8 mouse cellular contexts compared by ENCODE assay signal in the genomic region with DNA sequence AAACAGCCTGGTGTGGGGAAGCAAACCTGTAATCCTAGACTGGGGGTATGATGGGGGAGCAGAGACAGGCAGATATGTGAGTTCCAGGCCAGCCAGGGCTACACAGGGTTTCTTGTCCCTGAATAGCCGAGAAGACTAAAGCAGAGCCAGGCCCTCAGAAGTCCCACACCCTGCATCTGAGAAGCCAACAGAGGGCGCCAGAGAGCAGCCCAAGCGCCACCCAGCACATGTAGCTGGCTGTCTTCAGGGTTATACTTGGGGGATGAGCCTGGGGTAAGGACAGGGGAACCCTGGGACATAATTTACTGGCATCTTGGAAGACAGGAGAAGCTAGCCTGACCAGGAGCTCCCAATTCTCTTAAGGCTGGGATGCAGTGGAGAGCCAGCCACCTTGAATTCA. TPM values are rescaled to one million over a fixed set of nuclear protein-coding genes. Genes with fewer than 3 reads are reported as not detected.
DNase-seq lines count a peak whose midpoint lies in the region; ATAC-seq lines count a peak whose summit lies in the region.

No protein-coding gene starts in this region.

- intact Hi-C loops in left cerebral cortex, postnatal 14 days (cut with DNase I), result no loop called here

- H3K27ac ChIP-seq in forebrain, embryonic 15.5 days (replicated peaks), result no peak overlapping the region
- H3K27ac ChIP-seq in hindbrain, embryonic 11.5 days (ENCODE audit: low read depth, low read length), result no peak overlapping the region

- peak; percentile 74 to 90 for DNase-seq in adrenal gland, adult (ENCODE audit: inconsistent age in 2 of 2, low spot score in 1 of 2)
- no peak for DNase-seq in adrenal gland, adult 8-10 months
- DNase-seq in c-Kit-positive CD71-positive TER-119-positive erythroid progenitor cells, embryonic 14.5 days (ENCODE audit: low spot score), result peak; percentile 82
- DNase-seq in hindbrain, embryonic 11.5 days (ENCODE audit: low spot score), result peak; percentile 89
- DNase-seq in left cerebral cortex, postnatal 14 days (ENCODE audit: low spot score in 2 of 2), result peak; percentile 77 to 81
- peak; percentile 87 for DNase-seq in mesoderm, embryonic 11.5 days (ENCODE audit: low read depth, low spot score)
- DNase-seq in spleen, postnatal 10 days (ENCODE audit: low spot score in 2 of 2), result peak; percentile 73 to 90

- no peak overlapping the region for H3K9ac ChIP-seq in forebrain, embryonic 15.5 days (replicated peaks)
- no peak overlapping the region for H3K9ac ChIP-seq in hindbrain, embryonic 11.5 days (ENCODE audit: low read depth, low read length)

- ATAC-seq in forebrain, embryonic 15.5 days (replicated peaks), result peak; percentile 41; the same call in 1 of the 2 replicates
- peak; percentile 45; the same call in 1 of the 2 replicates for ATAC-seq in hindbrain, embryonic 11.5 days (ENCODE audit: low FRiP score)

- H3K27me3 ChIP-seq in forebrain, embryonic 15.5 days, result no peaks in the 10 kb centered on the region
- H3K27me3 ChIP-seq in hindbrain, embryonic 11.5 days (ENCODE audit: control insufficient read depth, insufficient read depth, low read length), result no peaks in the 10 kb centered on the region

- H3K4me1 ChIP-seq in forebrain, embryonic 15.5 days, result peaks cover 35% of the 10 kb centered on the region
- H3K4me1 ChIP-seq in hindbrain, embryonic 11.5 days (replicated peaks; ENCODE audit: control insufficient read depth, insufficient read depth, low read length), result 0 out of 2 replicates have a peak, but pooled peaks cover 4% of the 10 kb centered on the region

- H3K9me3 ChIP-seq in forebrain, embryonic 15.5 days, result no peaks in the 10 kb centered on the region
- no peaks in the 10 kb centered on the region for H3K9me3 ChIP-seq in hindbrain, embryonic 11.5 days (ENCODE audit: control insufficient read depth, low read length)

- H3K4me3 ChIP-seq in forebrain, embryonic 15.5 days, result no peak overlapping the region
- H3K4me3 ChIP-seq in hindbrain, embryonic 11.5 days (ENCODE audit: low read depth, low read length), result no peak overlapping the region

- H3K4me2 ChIP-seq in forebrain, embryonic 15.5 days (replicated peaks), result no peak overlapping the region
- H3K4me2 ChIP-seq in hindbrain, embryonic 11.5 days (replicated peaks; ENCODE audit: low read depth, low read length), result no peak overlapping the region; the same call in 1 of the 2 replicates

- 6% methylated on average over 3 of the region's 3 CpGs for WGBS in forebrain, embryonic 15.5 days
- 7% methylated on average over 3 of the region's 3 CpGs for WGBS in hindbrain, embryonic 11.5 days

- H3K36me3 ChIP-seq in forebrain, embryonic 15.5 days, result peaks cover 17% of the 10 kb centered on the region
- H3K36me3 ChIP-seq in hindbrain, embryonic 11.5 days (ENCODE audit: control insufficient read depth, insufficient read depth, low read length), result no peaks in the 10 kb centered on the region

RNA-seq across cellular contexts. Expression of a gene that starts 4.5 kb away (rescaled TPM):
- 10 to 100 TPM; 24.3 to 27.2 (median 25.8) TPM for total RNA-seq in adrenal gland, adult 8-10 months (2022)
- 126 and 128 TPM in 2 replicates for polyA plus RNA-seq in forebrain, embryonic 15.5 days (2015; fragmentation: Nextera tagmentation; extraction: Ambion mirVana)
- polyA plus RNA-seq in hindbrain, embryonic 11.5 days (2014; fragmentation: Nextera tagmentation; extraction: Ambion mirVana), result 128 and 142 TPM in 2 replicates
- total RNA-seq in left cerebral cortex, postnatal 14 days (2021), result 10 to 100 TPM; 17.8 to 17.9 TPM

RNA-seq across cellular contexts. Expression of a gene that starts 9.1 kb away (rescaled TPM):
- total RNA-seq in adrenal gland, adult 8-10 months (2022), result 100 to 1,000 TPM in 3 of 4 experiments, 10 to 100 TPM in 1; 96.9 to 138 (median 122) TPM
- 96.2 and 96.4 TPM in 2 replicates for polyA plus RNA-seq in forebrain, embryonic 15.5 days (2015; fragmentation: Nextera tagmentation; extraction: Ambion mirVana)
- 75.5 and 79.4 TPM in 2 replicates for polyA plus RNA-seq in hindbrain, embryonic 11.5 days (2014; fragmentation: Nextera tagmentation; extraction: Ambion mirVana)
- total RNA-seq in left cerebral cortex, postnatal 14 days (2021), result 100 to 1,000 TPM in 1 of 2 experiments, 10 to 100 TPM in 1; 87.5 to 103 TPM

RNA-seq across cellular contexts. Expression of a gene that starts 21.5 kb away (rescaled TPM):
- under 1 TPM; 0.22 to 0.52 (median 0.37) TPM for total RNA-seq in adrenal gland, adult 8-10 months (2022)
- polyA plus RNA-seq in forebrain, embryonic 15.5 days (2015; fragmentation: Nextera tagmentation; extraction: Ambion mirVana), result 21.3 and 24.9 TPM in 2 replicates
- polyA plus RNA-seq in hindbrain, embryonic 11.5 days (2014; fragmentation: Nextera tagmentation; extraction: Ambion mirVana), result 3.7 and 4.2 TPM in 2 replicates
- 10 to 100 TPM; 82.0 to 86.5 TPM for total RNA-seq in left cerebral cortex, postnatal 14 days (2021)

RNA-seq across cellular contexts. Expression of a gene that starts 58.0 kb away (rescaled TPM):
- 10 to 100 TPM in 3 of 4 experiments, 1 to 10 TPM in 1; 9.0 to 16.7 (median 14.0) TPM for total RNA-seq in adrenal gland, adult 8-10 months (2022)
- polyA plus RNA-seq in forebrain, embryonic 15.5 days (2015; fragmentation: Nextera tagmentation; extraction: Ambion mirVana), result 1.4 and 1.8 TPM in 2 replicates
- 0.32 and 0.67 TPM in 2 replicates for polyA plus RNA-seq in hindbrain, embryonic 11.5 days (2014; fragmentation: Nextera tagmentation; extraction: Ambion mirVana)
- total RNA-seq in left cerebral cortex, postnatal 14 days (2021), result 1 to 10 TPM; 1.3 to 1.9 TPM

Comparison
In these comparisons a context has a peak if more than half of its experiments do, and no peak if none do; other contexts are left out.
1. RNA of a gene that starts 21.5 kb away (total RNA-seq): 82.0 to 86.5 TPM in left cerebral cortex, postnatal 14 days; 0.22 to 0.52 TPM in adrenal gland, adult 8-10 months; every median in the first group is over 10 times any median in the second.